Mouse (Mus musculus): ENCODE data around the gene Fbrsl1. TPM values are rescaled to one million over a fixed set of nuclear protein-coding genes. Genes with fewer than 3 reads are reported as not detected.
A peak's percentile ranks its signal among the peaks of the same experiment; 100 is the strongest.

Fbrsl1 gene
- polyA plus RNA-seq, 3 experiments from 2014 or later, result 4.2 to 9.1 (median 6.6) TPM

DNA sequence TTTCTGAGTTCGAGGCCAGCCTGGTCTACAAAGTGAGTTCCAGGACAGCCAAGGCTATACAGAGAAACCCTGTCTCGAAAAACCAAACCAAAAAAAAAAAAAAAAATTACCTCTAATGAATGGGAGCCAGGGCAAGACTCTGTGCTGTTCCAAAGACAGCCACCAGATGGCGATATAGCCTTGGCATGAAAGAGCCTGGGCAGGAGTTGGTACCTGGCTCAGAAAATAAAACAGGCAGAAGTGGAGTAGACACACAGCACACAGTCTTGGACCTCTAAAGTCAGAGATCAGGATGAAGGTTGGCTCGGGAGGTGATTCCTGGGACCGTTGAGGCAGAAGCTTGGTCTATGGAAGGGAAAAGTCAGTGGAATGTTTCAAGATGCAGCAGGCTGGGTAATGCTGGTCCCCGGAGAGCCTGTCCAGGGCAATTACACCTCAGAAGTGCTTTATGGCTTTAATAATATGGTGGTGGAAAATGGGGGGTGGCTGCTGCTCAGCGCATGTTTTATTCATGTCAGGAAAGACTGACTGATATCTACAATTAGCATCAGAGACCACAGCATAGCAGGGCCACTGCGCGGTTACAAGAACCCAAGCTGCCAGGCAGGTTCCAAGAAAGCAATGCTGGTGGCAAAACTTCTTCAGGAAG lies 90.6 kb downstream of the Fbrsl1 start:
- peak; percentile 60 for ATAC-seq

DNA sequence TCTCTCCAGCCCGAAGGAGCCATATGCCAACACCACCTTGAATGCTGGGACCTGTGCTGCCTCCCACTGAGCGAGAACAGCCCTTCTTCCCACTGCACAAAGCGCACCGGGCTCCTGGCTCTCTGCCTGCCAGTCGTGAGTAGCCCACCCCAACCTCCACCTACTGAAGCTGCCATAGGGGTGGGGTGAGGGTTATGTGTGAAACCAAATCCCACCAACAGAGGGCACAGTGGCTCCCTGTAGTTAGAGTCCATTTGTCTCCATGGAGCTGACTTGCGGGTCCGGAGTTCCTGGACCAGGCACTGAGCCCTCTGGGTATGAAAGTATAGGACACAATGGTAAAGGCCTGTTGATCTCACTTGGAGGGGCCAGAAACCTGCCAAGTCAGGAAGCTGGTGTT lies 93.6 kb downstream of the Fbrsl1 start:
- ATAC-seq, result no peak

DNA sequence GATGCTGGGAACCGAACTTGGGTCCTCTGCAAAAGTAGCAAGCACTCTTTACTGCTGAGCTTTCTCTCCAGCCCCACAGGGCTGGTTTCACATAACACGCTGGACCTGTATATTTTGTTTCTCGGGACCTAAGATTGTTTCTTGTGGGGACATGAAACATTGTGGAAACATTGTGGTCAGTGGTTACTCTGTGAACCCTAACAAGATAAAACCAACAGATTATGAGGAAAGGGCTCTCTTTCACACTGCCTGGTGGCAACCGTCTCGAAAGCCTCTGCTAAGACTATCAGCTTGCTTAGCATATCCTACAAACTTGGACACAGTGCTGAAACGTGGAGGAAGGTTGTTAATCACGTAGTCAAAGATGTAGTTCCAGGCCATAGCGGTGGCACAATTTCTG lies 101.3 kb downstream of the Fbrsl1 start:
- ATAC-seq, result no peak

DNA sequence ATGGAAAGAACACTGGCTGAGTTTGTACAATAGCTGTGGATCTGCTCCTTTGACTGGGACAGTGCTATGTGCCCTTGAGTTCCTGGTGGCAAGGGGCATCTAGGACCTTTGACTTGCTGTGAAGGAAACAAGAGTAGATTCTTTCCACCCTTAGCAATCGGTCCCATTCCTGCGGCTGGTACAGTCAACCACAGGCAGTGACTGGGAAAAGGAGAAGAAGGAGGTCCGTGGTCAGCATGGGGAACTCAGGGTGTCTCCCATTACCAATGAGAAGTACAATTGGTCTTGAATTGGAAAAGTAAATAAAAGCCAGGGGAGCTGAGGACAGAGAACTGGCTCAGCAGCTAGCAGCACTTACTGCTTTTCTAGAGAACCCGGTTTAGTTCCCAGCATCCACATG lies 102.8 kb downstream of the Fbrsl1 start:
- no peak for ATAC-seq

DNA sequence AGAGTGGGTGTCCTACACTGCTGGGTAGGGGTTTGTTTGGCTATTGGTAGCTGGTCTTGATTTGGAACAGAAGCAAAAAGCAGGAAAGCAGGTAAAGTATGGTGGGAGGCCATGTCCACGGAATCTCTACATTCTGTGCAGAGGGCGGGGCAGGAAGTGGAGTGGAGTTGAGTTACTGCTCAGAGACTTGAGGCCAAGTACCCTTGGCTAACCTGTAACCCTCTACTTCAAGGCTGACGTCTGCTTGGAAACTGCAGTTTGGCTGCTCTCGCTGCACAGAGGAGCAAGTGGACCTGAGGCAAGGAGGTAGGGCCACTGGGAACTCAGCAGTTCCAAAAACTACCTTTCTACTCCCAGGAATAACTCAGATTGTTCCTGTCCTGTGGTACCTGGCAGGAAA lies 103.8 kb downstream of the Fbrsl1 start, which contains the start of gene Lrcol1:
Gene Lrcol1, plus strand, starts transcription at position 207 of the 400 bp plus-strand sequence.
- no peak for ATAC-seq

DNA sequence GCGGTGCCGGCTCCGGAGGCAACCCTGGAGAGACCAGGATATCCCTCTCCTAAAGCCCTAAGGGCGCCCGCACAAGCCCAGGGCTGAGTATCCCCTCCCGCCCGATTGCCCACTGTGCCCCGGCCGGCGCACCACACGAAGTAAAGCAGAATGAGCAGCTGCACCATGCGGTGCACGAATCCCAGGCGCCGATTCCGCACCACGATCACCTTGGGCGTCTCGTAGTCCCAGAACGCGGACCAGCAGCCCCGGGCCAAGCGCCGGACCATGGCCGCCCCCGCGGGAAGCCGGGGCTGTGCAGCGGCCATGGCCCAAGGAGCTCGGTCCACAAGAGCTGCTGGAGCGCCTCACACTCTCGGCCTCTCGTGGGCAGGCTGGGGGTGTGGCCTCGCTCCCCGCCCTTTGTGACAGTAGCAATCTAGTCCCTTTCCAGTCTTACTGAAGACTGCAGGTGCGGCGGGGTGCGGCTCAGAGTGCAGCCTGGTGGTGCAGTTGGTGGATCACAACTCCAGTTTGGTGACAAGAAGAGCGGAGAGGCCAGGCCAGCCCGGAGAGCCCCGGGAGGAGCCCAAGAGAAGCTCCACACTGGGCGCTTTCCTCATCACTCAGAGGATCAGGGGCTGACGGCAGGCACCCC lies 105.5 kb downstream of the Fbrsl1 start, which contains the start of gene P2rx2:
Gene P2rx2, minus strand, starts transcription at position 565 of the 637 bp plus-strand sequence.
- no peak for ATAC-seq

DNA sequence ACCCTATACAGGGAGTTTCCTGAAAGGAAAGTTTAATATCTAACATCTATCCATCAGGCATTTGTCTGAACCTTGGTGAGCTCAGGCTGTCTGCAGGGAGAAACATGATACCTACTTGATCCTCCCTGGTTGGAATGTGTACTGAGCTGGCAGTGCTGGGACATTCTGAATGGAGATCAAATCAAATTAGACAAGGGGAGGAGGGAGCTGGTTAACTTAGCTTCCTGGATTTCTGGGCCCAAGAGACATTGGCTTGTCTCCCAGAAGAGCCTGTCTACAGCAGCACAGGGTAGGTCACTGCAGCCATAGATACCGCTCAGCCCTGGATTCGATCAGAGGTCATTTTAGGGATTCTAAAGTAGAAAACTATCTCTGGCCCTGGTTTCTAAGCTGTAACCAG lies 109.5 kb downstream of the Fbrsl1 start:
- no peak for ATAC-seq

DNA sequence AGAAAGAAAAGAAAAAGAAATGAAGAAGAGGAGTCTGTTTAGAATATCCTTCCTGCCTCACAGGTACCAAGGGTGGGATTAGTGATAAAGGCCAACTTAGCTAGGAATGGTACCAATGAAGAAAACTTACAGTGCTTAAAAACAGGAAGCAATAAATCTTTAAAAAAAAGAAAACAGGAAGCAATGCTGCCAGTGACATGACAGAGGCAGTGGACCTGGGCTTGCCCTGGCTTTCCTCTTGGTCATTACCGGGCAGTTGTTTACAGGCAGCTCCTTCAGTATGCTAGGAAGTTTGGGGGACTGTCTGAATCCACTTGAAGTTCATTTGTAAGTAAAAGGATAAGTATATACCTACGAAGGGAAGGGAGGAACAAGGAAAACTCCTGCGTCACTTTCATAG lies 117.8 kb downstream of the Fbrsl1 start:
- ATAC-seq, result no peak

DNA sequence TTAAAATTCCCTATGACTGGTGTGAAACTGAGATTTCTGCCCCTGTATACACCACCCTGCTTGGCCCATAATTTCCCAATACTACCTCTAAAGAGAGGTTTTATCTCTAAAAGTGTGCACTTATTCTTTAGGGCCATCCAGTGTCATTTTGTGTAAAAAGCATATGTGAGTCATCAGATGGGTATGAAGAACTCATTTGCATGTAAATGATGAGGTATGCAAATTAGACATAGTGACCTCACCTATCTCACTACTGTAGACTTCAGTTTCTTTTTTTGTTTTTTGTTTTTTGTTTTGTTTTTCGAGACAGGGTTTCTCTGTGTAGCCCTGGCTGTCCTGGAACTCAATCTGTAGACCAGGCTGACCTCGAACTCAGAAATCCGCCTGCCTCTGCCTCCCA lies 135.2 kb downstream of the Fbrsl1 start:
- no peak for ATAC-seq

Other genes starting within 250 kb of the Fbrsl1 start
- 10 to 100 TPM; 15.5 to 19.4 (median 16.0) TPM for gene Ankle2, start 217.5 kb downstream of the Fbrsl1 start, polyA plus RNA-seq (2017; shearing (Covaris generic))
- gene Pgam5, start 178.6 kb downstream of the Fbrsl1 start, polyA plus RNA-seq (2017; shearing (Covaris generic)), result 10 to 100 TPM; 20.3 to 32.8 (median 29.9) TPM
- 1 to 10 TPM; 2.7 to 4.2 (median 3.1) TPM for gene Pxmp2, start 162.3 kb downstream of the Fbrsl1 start, polyA plus RNA-seq (2017; shearing (Covaris generic))
- 10 to 100 TPM in 1 of 3 experiments, 1 to 10 TPM in 2; 4.2 to 16.9 (median 6.5) TPM for gene Pole, start 162.2 kb downstream of the Fbrsl1 start, polyA plus RNA-seq (2017; shearing (Covaris generic))
- not detected for gene P2rx2, start 105.3 kb downstream of the Fbrsl1 start, polyA plus RNA-seq (2017; shearing (Covaris generic))
- under 1 TPM in 1 of 3 experiments, not detected in 2; 0.49 TPM for gene Lrcol1, start 103.8 kb downstream of the Fbrsl1 start, polyA plus RNA-seq (2017; shearing (Covaris generic))
- 1 to 10 TPM; 4.5 to 9.7 (median 7.5) TPM for gene Galnt9, start 95.9 kb upstream of the Fbrsl1 start, polyA plus RNA-seq (2017; shearing (Covaris generic))
- gene Noc4l, start 204.9 kb upstream of the Fbrsl1 start, polyA plus RNA-seq (2017; shearing (Covaris generic)), result 10 to 100 TPM; 37.3 to 40.8 (median 40.1) TPM
- gene Ddx51, start 204.9 kb upstream of the Fbrsl1 start, polyA plus RNA-seq (2017; shearing (Covaris generic)), result 1 to 10 TPM; 2.3 to 4.5 (median 4.5) TPM